Comparison of ENCODE assay signal across 16 mouse cellular contexts in the genomic region with DNA sequence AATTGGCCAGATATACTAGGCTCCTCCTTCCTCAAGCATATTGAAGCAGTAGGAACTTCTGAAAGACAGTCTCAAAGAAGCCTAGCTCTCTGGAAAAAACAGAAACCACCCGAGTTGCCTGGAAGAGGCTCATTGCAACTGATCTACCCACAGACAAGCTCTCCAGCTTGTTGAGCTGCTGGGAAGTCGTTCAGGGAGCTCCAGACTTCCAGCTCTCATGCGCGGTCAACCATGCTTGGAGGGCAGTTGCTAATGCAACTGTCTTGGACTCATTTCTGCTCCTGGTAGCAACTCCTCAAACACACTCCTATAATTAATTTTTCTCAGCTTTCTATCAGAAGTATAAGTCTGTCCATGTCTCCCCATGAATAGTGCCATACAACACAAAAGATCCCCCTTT.
"Had no signal": no experiment of that assay in that cellular context is flagged by ENCODE, and none has a peak within 500 bp of the region (broad histone marks: within the 10 kb centered on the region; RNA-seq: fewer than 3 reads in every experiment).

No protein-coding gene starts in this region.

- DNase-seq: cerebellum, adult 8-10 months; cerebellum, adult 9-10 months; cerebellum, adult 9-11 months; cerebellum, postnatal 25 days; cerebellum, postnatal 36 days; embryo, embryonic 11 days; forebrain, postnatal 0 days; gastrocnemius, adult 2 months; gastrocnemius, postnatal 10 days; gastrocnemius, postnatal 14 days; gastrocnemius, postnatal 25 days; gastrocnemius, postnatal 36 days; heart, adult 11 months; heart, adult 18-20 months; heart, adult 2 months had no signal

- ATAC-seq: forebrain, embryonic 14.5 days; forebrain, postnatal 0 days had no signal
